Mouse (Mus musculus) gastrocnemius, adult 18-20 months (tissue): Measurements from ENCODE around the gene Rangap1. TPM values are rescaled to one million over a fixed set of nuclear protein-coding genes. Genes with fewer than 3 reads are reported as not detected.
"Not testable (repeated sequence)": the region's sequence is repeated elsewhere in the genome, so short reads cannot be mapped to it uniquely, and the experiment has no call there.

Experiments
- DNase-seq: peaks from one replicate; pipeline ENCODE4 v3.0.0; 2021; ENCODE audit warnings: low spot score
- total RNA-seq, 2 experiments: library from RNA; stranded (reverse); gene quantifications; 2 replicates each; pipeline ENCODE4 v1.2.3; 2021

Gene Rangap1
- total RNA-seq, 2 experiments from 2014 or later, result 20.0 to 21.4 TPM

- not testable (repeated sequence) for DNase-seq
These were observed 3.0 kb downstream of the Rangap1 start for GRCm38 (mm10) chr15:81742368-81742767.

- no peak for DNase-seq
These were observed 5.4 kb downstream of the Rangap1 start for GRCm38 (mm10) chr15:81739924-81740323.

- DNase-seq, result no peak
These were observed 6.0 kb downstream of the Rangap1 start for GRCm38 (mm10) chr15:81739296-81739695.

- DNase-seq, result no peak
These were observed 10.3 kb downstream of the Rangap1 start for GRCm38 (mm10) chr15:81735075-81735474.

DNA sequence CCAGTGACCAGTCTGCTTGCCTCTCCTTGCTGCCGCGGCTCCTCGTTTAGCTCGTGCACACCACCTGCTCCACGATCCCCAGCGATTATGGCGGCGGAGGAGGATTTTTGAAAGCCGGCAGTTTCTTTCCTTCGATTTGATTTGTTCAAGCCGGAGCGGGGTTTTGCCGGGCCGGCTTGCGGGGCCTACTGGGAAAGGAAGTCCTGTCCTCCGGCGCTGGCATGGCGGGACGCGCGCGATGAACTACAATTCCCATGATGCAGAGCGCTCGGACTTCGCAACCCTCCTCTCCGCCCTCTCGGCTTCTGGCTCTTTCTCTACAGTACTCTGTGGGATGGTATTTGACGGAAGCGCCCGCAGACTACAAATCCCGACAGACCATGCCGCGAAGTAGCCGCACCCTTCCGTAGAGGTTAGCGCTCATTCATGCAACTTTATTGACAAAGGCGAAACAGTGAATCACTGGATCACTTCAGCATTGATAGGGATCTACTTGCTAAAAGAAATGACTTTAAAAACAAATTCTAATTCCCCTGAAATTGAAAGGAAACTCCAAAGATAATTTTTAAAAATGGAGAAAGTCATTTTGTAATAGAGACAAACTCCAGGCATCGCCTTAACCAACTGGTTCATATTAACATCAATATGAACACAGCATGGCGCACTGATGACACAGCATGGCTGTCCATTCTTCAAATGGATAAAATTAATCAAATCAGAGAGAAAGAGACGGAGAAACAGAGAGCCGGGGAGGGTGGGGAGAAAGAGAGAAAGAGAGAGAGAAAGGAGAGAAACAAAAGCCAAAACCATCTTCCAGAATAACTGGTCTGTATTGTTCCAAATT is 15.3 kb downstream of the Rangap1 start:
- DNase-seq, result peak; percentile 99

DNA sequence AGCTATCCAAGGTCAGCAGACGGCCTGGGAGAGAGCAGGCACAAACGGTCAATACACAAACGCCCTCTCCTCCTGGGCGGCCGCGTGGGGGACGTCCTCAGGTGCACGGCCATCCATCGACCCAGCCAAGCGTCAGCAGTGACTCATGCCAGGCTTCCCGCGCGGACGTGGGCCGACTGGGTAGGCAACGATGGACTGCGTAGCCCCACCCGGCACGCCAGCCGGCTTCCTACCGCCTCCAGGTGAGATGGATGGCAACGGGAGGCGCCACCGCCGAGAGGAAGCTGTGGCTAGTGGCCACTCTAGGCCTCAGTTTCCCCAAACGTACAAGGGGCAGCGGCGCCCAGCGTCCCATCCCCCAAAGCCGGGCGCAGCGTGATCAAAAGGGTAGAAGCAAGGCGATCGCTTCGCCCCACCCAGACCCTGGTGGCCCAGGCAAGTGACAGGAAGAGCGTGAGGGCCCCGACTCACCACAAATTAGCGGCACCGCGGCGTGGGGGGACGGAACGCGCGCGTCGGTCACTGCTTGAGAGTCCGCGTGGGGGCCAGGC is 16.0 kb downstream of the Rangap1 start:
- no peak for DNase-seq

GRCm38 (mm10) chr15:81725965-81726364 is 19.4 kb downstream of the Rangap1 start:
- DNase-seq, result no peak

DNA sequence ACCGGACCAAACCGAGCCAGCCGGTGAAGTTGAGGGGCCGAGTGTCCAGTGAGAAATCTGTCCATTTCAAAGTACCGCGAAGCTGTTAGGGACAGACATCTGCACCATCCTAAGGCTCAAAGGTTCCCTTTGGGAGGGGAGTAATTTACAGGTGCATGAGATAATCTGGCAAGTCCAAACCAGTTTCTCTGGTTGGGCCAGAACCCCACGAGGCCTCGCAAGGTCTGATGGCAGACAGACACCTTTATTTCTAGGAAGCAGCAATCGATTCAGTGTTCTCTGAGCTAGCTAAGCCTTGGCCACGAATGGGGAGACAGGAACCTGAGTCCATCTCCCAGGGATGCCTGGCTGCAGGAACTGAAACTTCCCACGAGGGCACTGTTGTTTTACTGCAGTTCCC is 21.7 kb downstream of the Rangap1 start:
- no peak for DNase-seq

DNA sequence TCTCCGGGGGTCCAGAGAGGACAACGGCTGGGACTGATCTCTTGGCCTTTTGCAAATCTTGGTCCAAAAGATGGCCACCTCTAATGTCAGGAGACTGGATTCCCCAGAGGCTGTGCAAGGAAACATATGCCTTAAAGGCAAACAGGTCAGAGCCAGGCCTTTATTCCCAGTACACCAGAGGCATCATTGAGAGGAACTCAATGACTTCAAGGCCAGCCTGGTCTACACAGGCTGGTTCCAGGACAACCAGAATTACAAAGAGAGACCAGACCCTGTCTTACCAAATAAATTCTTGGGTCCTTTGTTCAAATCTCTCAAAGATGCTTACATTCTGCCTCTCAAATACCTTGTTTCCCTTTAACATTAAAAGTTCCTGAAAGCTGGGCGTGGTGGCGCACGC is 23.0 kb downstream of the Rangap1 start:
- DNase-seq, result no peak

DNA sequence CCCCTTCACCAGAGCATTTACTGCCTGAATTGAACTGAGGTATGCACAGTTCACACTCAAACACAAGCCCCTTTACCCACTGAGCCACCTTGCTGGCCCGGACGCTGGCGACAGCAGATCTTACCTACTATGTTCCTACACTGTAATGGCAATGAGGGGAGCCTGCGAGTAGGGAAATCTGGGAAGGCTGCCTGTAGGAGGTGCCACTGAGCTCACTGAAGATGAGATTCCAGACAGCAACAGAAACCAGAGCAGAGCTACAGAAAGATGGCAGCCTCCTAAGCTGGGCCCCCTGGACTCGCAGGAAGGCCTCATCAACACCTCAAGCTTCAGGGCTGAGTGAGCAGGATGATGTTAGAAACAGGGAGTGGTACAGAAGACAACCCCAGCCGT is 26.2 kb downstream of the Rangap1 start:
- no peak for DNase-seq

GRCm38 (mm10) chr15:81718336-81719138 is 26.8 kb downstream of the Rangap1 start:
- no peak for DNase-seq

DNA sequence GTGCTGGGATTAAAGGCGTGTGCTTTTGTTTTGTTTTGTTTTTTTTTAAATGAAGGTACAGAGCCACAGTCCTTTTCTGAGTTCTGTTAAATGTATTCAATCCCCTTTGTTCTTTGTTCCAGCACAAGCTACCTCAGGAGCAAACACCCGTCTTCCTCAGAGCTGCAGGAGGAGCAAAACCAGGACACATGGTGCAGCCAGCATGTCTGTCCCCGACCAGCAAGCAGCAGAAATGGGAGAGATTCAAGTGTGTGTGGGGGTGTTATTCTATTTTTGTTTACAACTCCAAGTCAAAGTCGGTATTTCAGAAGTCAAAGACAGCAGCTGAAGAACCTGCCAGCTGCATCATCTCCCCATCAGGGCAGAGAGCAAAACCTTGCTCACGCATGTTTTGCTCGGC is 31.6 kb downstream of the Rangap1 start:
- DNase-seq, result no peak

DNA sequence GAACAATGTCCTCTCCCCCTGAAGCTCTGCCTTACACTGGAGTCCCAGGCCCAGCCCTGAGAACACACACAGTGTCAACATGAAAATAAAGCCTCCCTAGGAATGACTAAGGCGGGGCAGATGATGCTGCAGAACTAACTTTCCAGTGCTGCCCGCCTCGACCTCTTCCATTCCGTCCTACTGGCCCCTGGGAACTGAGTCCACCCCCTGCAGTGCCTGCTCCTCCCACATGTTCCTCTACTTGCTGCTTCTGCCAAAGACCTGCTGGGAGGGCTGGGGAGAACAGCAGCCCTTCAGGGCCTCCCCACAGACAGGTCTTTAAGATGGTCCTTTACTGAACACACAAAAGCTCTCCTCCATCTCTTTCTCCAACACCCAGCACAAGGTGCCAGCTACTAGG is 34.5 kb downstream of the Rangap1 start:
- DNase-seq, result no peak

GRCm38 (mm10) chr15:81709686-81710085 is 35.6 kb downstream of the Rangap1 start:
- DNase-seq, result peak; percentile 66

DNA sequence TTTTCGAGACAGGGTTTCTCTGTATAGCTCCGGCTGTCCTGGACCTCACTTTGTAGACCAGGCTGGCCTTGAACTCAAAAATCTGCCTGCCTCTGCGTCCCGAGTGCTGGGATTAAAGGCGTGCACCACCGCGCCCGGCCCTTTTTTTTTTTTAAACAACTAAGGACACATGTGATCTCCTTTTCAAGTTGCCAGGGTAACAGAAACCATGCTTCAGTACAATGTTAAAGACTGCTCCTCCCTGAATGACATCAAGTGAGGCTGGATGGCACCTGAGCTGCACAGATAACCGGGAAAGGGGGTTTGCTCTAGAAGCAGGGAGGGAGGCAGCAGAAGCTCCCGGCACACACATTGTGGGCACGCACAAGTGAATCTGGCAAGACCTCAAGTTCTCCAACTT is 36.3 kb downstream of the Rangap1 start:
- no peak for DNase-seq

DNA sequence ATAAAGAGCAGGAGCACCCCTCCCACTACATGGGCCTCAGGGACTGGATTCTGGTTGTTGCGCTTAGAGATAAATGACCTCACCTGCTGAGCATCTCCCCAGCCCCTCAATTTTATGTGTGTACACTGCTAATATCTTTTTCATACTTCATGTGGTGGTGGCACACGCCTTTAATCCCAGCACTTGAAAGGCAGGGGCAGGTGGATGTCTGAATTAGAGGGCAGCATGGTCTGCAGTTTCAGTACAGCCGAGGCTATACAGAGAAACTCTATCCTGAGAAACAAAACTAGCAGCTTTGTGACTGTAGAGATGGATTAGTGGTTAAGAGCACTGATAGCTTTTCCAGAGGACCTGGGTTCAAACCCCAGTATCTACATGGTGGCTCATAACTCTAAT is 42.2 kb downstream of the Rangap1 start:
- no peak for DNase-seq

GRCm38 (mm10) chr15:81702306-81703093 is 42.8 kb downstream of the Rangap1 start:
- no peak for DNase-seq

DNA sequence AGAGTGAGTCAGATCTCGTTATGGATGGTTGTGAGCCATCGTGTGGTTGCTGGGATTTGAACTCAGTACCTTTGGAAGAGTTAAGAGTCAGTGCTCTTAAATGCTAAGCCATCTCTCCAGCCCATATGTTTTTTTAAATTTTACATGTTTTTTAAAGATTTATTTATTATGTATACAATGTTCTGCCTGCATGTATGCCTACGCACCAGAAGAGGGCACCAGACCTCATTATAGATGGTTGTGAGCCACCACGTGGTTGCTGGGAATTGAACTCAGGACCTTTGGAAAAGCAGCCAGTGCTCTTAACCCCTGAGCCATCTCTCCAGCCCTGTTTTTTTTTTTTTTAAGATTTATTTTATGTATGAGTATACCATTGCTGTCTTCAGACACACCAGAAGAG is 44.0 kb downstream of the Rangap1 start:
- not testable (repeated sequence) for DNase-seq

GRCm38 (mm10) chr15:81700601-81701000 is 44.7 kb downstream of the Rangap1 start:
- no peak for DNase-seq

- no peak for DNase-seq
These were observed 45.2 kb downstream of the Rangap1 start for GRCm38 (mm10) chr15:81700161-81700560.

GRCm38 (mm10) chr15:81698532-81698931 is 46.8 kb downstream of the Rangap1 start:
- DNase-seq, result no peak

DNA sequence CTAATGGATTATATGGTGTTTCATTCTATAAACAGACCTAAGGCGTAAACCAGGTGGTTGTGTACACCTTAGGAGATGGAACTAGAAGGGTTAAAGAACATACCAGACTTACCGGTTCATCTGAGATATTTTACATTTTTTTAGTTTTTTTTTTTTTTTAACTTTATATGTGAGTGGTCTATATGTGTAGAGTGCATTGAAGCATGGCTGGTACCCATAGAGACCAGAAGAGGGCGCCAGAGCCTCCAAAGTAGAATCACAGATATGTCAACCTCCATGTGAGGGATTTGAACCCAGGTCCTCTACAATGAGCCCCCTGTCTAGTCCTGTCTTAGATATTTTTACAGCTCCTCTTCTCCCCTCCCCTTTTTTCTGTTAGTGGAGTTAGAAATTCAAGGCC is 47.5 kb downstream of the Rangap1 start:
- peak; percentile 39 for DNase-seq
